Mouse (Mus musculus): ENCODE measurements around the gene Eef2kmt.
"Not testable (repeated sequence)": the region's sequence is repeated elsewhere in the genome, so short reads cannot be mapped to it uniquely, and the experiment has no call there.

GRCm38 (mm10) chr16:5228103-5228502 is 27.7 kb downstream of the Eef2kmt start:
- not testable (repeated sequence) for TF ChIP-seq POLR2A (IDR thresholded peaks at IDR 0.05; ENCODE audit: extremely low read depth, insufficient read depth, low read length); CTCF (IDR thresholded peaks at IDR 0.05; ENCODE audit: low read depth, low read length)

Data from liver, adult 2 months (tissue).